Mouse (Mus musculus) heart, embryonic 14.5 days (tissue): ENCODE data around the gene Agr2. TPM values are rescaled to one million over a fixed set of nuclear protein-coding genes. Genes with fewer than 3 reads are reported as not detected.

ENCODE experiments used
- ATAC-seq: fragments of 200-750 bp; cut with Nextera tagmentation; 2 replicates; pipeline ENCODE4 v1.8.0; 2017; ENCODE audit warnings: low read depth, moderate TSS enrichment; ENCODE audit not compliant: insufficient number of reproducible peaks, insufficient read depth, low FRiP score
- H3K27ac ChIP-seq, 2 experiments: fragments of 200-500 bp in 1 of 2; fragments of 300-500 bp in 1 of 2; sonication (generic) in 1 of 2; replicated peaks in 1 of 2; 2 replicates each; pipeline ENCODE4 v1.5.1; 2012 to 2014; ENCODE audit warnings: low read depth in 2 of 2, low read length in 2 of 2, control low read depth in 1 of 2, mild to moderate bottlenecking in 1 of 2, mixed read lengths in 1 of 2; ENCODE audit not compliant: control insufficient read depth in 1 of 2, insufficient read depth in 1 of 2
- H3K27me3 ChIP-seq: fragments of 300-500 bp; sonication (generic); 2 replicates; pipeline ENCODE4 v1.6.1; 2014; ENCODE audit warnings: mild to moderate bottlenecking, low read length, control low read depth; ENCODE audit not compliant: control insufficient read depth, insufficient read depth
- H3K36me3 ChIP-seq: fragments of 300-500 bp; sonication (generic); 2 replicates; pipeline ENCODE4 v1.6.1; 2014; ENCODE audit warnings: mild to moderate bottlenecking, control low read depth, low read length, mixed read lengths; ENCODE audit not compliant: control insufficient read depth, insufficient read depth
- H3K4me1 ChIP-seq, 2 experiments: fragments of 200-500 bp in 1 of 2; fragments of 300-500 bp in 1 of 2; sonication (generic) in 1 of 2; 2 replicates each; pipeline ENCODE4 v1.6.1; 2012 to 2014; ENCODE audit warnings: low read length in 2 of 2, control low read depth in 1 of 2, mixed read lengths in 1 of 2; ENCODE audit not compliant: control insufficient read depth in 2 of 2, insufficient read depth in 2 of 2
- H3K4me2 ChIP-seq: fragments of 300-500 bp; sonication (generic); 2 replicates; pipeline ENCODE4 v1.6.1; 2014; ENCODE audit warnings: mild to moderate bottlenecking, low read length
- H3K4me3 ChIP-seq, 2 experiments: fragments of 200-500 bp in 1 of 2; fragments of 300-500 bp in 1 of 2; sonication (generic) in 1 of 2; 2 replicates each; pipeline ENCODE4 v1.5.1; 2012 to 2014; ENCODE audit warnings: low read length in 2 of 2, mild to moderate bottlenecking in 2 of 2, control low read depth in 1 of 2, low read depth in 1 of 2, moderate library complexity in 1 of 2; ENCODE audit not compliant: control insufficient read depth in 1 of 2, insufficient read depth in 1 of 2
- H3K9ac ChIP-seq: fragments of 300-500 bp; sonication (generic); 2 replicates; pipeline ENCODE4 v1.6.1; 2014; ENCODE audit warnings: mild to moderate bottlenecking, low read length
- H3K9me3 ChIP-seq: fragments of 300-500 bp; sonication (generic); 2 replicates; pipeline ENCODE4 v1.6.1; 2016; ENCODE audit warnings: low read length, control low read depth; ENCODE audit not compliant: control insufficient read depth
- WGBS: fragments of 180-500 bp; shearing (Covaris S2); extraction: QIAGEN DNeasy Blood & Tissue Kit; methylation state at CpG from one replicate; pipeline ENCODE4 v1.1.7; 2014; 5-methylcytosine and 5-hydroxymethylcytosine counted together
- polyA plus RNA-seq: library from polyadenylated mRNA; unstranded; fragments of >200 nt; fragmentation: Nextera tagmentation; extraction: Ambion mirVana; gene quantifications from 2 replicates; pipeline ENCODE4 v1.2.1, GENCODE M21; 2014

Gene Agr2
- polyA plus RNA-seq, 1 experiment from 2014 or later, result 0.62 TPM

- H3K27ac ChIP-seq, result no peak overlapping the region
- no peak overlapping the region for H3K9ac ChIP-seq
- WGBS, result 80% methylated on average over 2 of the region's 2 CpGs
- no peak overlapping the region for H3K4me3 ChIP-seq
- H3K36me3 ChIP-seq, result no peaks in the 10 kb centered on the region
- no peak for ATAC-seq
- no peaks in the 10 kb centered on the region for H3K9me3 ChIP-seq
- H3K27me3 ChIP-seq, result no peaks in the 10 kb centered on the region
- H3K4me2 ChIP-seq, result no peak overlapping the region
- H3K4me1 ChIP-seq, result peaks cover 3 to 16% of the 10 kb centered on the region in 2 experiments
Observed at GRCm38 (mm10) chr12:36044691-36045090, 52.0 kb downstream of the Agr2 start.

- no peaks in the 10 kb centered on the region for H3K9me3 ChIP-seq
- no peak for ATAC-seq
- H3K36me3 ChIP-seq, result no peaks in the 10 kb centered on the region
- no peak overlapping the region for H3K27ac ChIP-seq
- 19% methylated on average over 5 of the region's 5 CpGs for WGBS
- no peak overlapping the region for H3K4me2 ChIP-seq
- no peak overlapping the region for H3K9ac ChIP-seq
- H3K4me1 ChIP-seq, result peaks cover 0 to 7% of the 10 kb centered on the region in 2 experiments; a peak in 3 of 4 replicates
- no peak overlapping the region for H3K4me3 ChIP-seq
- H3K27me3 ChIP-seq, result no peaks in the 10 kb centered on the region
Observed at GRCm38 (mm10) chr12:36046196-36046595, 53.5 kb downstream of the Agr2 start.

GRCm38 (mm10) chr12:36047593-36047992, 54.9 kb downstream of the Agr2 start:
- ATAC-seq, result no peak
- Histone ChIP-seq H3K27me3 (no peaks in the 10 kb centered on the region), H3K9me3 (no peaks in the 10 kb centered on the region), H3K4me1 (peaks cover 0 to 5% of the 10 kb centered on the region in 2 experiments; a peak in 2 of 4 replicates), H3K27ac (no peak overlapping the region), H3K4me3 (no peak overlapping the region), H3K4me2 (no peak overlapping the region), H3K36me3 (no peaks in the 10 kb centered on the region), H3K9ac (no peak overlapping the region)
- WGBS, result 89% methylated on average over 2 of the region's 2 CpGs

GRCm38 (mm10) chr12:36050276-36050675, 57.6 kb downstream of the Agr2 start:
- WGBS, result 83% methylated on average over 1 of the region's 1 CpGs
- Histone ChIP-seq H3K4me1 (peaks cover 0 to 5% of the 10 kb centered on the region in 2 experiments; a peak in 1 of 4 replicates), H3K4me2 (no peak overlapping the region), H3K36me3 (no peaks in the 10 kb centered on the region), H3K9me3 (no peaks in the 10 kb centered on the region), H3K9ac (no peak overlapping the region), H3K27ac (no peak overlapping the region), H3K4me3 (no peak overlapping the region), H3K27me3 (no peaks in the 10 kb centered on the region)
- no peak for ATAC-seq

Other genes with a start within 250 kb of the Agr2 start
- not detected in 2 replicates for gene Agr3, start 67.3 kb upstream of the Agr2 start, polyA plus RNA-seq
- 62.6 and 66.8 TPM in 2 replicates for gene Tspan13, start 49.6 kb downstream of the Agr2 start, polyA plus RNA-seq
- 29.3 and 33.3 TPM in 2 replicates for gene Ankmy2, start 164.2 kb downstream of the Agr2 start, polyA plus RNA-seq
- gene Bzw2, start 165.2 kb downstream of the Agr2 start, polyA plus RNA-seq, result 225 and 227 TPM in 2 replicates